Mouse (Mus musculus) olfactory bulb, adult 2 months (tissue): ENCODE data around the gene Glb1l3.

Experiments
- CTCF ChIP-seq: fragments of 200-500 bp; IDR thresholded peaks from 2 replicates; pipeline ENCODE4 v1.5.1; 2012; ENCODE audit warnings: low read depth, mild to moderate bottlenecking, low read length, moderate library complexity; ENCODE audit not compliant: insufficient read depth
- POLR2A ChIP-seq: fragments of 200-500 bp; IDR thresholded peaks from 2 replicates; pipeline ENCODE4 v1.6.1; 2012; ENCODE audit warnings: mild to moderate bottlenecking, low read depth, low read length, moderate library complexity; ENCODE audit not compliant: insufficient read depth

DNA sequence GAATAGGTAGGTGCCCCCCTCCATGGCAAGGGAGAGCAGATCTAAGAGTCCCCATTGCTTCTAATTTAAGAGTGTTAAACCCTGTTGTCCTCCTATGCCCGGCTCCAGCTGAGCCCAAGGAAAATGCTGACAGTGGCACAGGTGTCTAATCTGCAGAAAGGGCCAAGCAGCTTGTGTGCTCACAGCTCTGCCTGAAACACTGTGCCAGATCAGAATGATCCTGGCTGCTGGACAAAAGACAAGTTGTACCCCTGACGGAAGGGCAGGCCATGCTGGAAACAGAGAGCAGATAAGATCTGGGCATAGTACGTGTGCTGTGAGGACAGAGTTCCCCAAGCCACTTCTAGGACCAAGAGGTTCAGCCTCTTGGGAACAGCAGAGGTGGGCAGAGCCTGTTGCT, 67.9 kb downstream of the Glb1l3 start:
- TF ChIP-seq POLR2A (no peak), CTCF (no peak)
